Mouse (Mus musculus): ENCODE measurements around the gene Fuz.

- no peak for TF ChIP-seq POLR2A (IDR thresholded peaks at IDR 0.05; ENCODE audit: extremely low read depth, insufficient read depth, low read length)
- no peak for TF ChIP-seq CTCF (IDR thresholded peaks at IDR 0.05; ENCODE audit: extremely low read depth, insufficient read depth, low read length)
These were observed 4.3 kb upstream of the Fuz start for GRCm38 (mm10) chr7:44891611-44892010.

Data from cortical plate, adult 2 months (tissue).